Mouse (Mus musculus) E14TG2a.4 (cell line): ENCODE measurements around the gene Tas2r135.

ENCODE experiments used
- CTCF ChIP-seq: conservative IDR thresholded peaks from 2 replicates; pipeline ENCODE4 v1.5.1; 2014; ENCODE audit warnings: low read length
- POU5F1 ChIP-seq: IDR thresholded peaks from 2 replicates; pipeline ENCODE4 v1.6.1; 2014; ENCODE audit warnings: low read length, borderline replicate concordance

GRCm38 (mm10) chr6:42362497-42362896 lies 42.7 kb upstream of the Tas2r135 start:
- no peak for TF ChIP-seq CTCF
- no peak for TF ChIP-seq POU5F1
